Mouse (Mus musculus) myocyte (in vitro differentiated cells): ENCODE measurements around the gene Olfr56. TPM values are rescaled to one million over a fixed set of nuclear protein-coding genes. Genes with fewer than 3 reads are reported as not detected.

Experiments used
- H3K27me3 ChIP-seq: one replicate; pipeline ENCODE4 v1.6.1; 2011; ENCODE audit not compliant: control insufficient read depth, insufficient read depth, insufficient read length
- H3K36me3 ChIP-seq: one replicate; pipeline ENCODE4 v1.6.1; 2011; ENCODE audit not compliant: control insufficient read depth, insufficient read depth
- H3K4me2 ChIP-seq: one replicate; pipeline ENCODE4 v1.6.1; 2011; ENCODE audit warnings: low read depth, control low read depth
- H3K4me3 ChIP-seq: one replicate; pipeline ENCODE4 v1.5.1; 2011; ENCODE audit warnings: mild to moderate bottlenecking, control low read depth, moderate library complexity
- H3K79me2 ChIP-seq: one replicate; pipeline ENCODE4 v1.6.1; 2011; ENCODE audit not compliant: control insufficient read depth, insufficient read depth
- H3ac ChIP-seq: one replicate; pipeline ENCODE4 v1.6.1; 2011; ENCODE audit not compliant: control insufficient read depth, insufficient read length
- CEBPB ChIP-seq: IDR thresholded peaks from 2 replicates; pipeline ENCODE4 v1.6.1; 2011; ENCODE audit warnings: mild to moderate bottlenecking, moderate library complexity; ENCODE audit not compliant: poor library complexity, insufficient read depth, severe bottlenecking
- E2F4 ChIP-seq: IDR thresholded peaks from one replicate; pipeline ENCODE4 v1.6.1; 2011; ENCODE audit warnings: mild to moderate bottlenecking, control low read depth, moderate library complexity; ENCODE audit not compliant: insufficient read depth
- MAX ChIP-seq: IDR thresholded peaks from one replicate; pipeline ENCODE4 v1.6.1; 2011; ENCODE audit warnings: low read depth, mild to moderate bottlenecking, control low read depth
- MYOD1 ChIP-seq, 3 experiments: IDR thresholded peaks; one replicate each; pipeline ENCODE4 v1.6.1; 2011; ENCODE audit warnings: control low read depth in 2 of 3, low read depth in 2 of 3, mild to moderate bottlenecking in 2 of 3, moderate library complexity in 1 of 3; ENCODE audit not compliant: insufficient read length in 2 of 3, control insufficient read depth in 1 of 3
- MYOG ChIP-seq, 3 experiments: IDR thresholded peaks; one replicate each; pipeline ENCODE4 v1.6.1; 2011; ENCODE audit warnings: control low read depth in 2 of 3, low read depth in 2 of 3, mild to moderate bottlenecking in 2 of 3; ENCODE audit not compliant: insufficient read length in 2 of 3, control insufficient read depth in 1 of 3, insufficient read depth in 1 of 3
- POLR2A ChIP-seq: IDR thresholded peaks from one replicate; pipeline ENCODE4 v1.6.1; 2011; ENCODE audit warnings: low read depth, mild to moderate bottlenecking, control low read depth, moderate library complexity; ENCODE audit not compliant: insufficient read length
- POLR2AphosphoS2 ChIP-seq: IDR thresholded peaks from one replicate; pipeline ENCODE4 v1.6.1; 2011; ENCODE audit warnings: low read depth, control low read depth; ENCODE audit not compliant: insufficient read length
- REST ChIP-seq: IDR thresholded peaks from one replicate; pipeline ENCODE4 v1.6.1; 2011; ENCODE audit warnings: mild to moderate bottlenecking, control low read depth, moderate library complexity; ENCODE audit not compliant: insufficient read depth, insufficient read length
- SRF ChIP-seq: IDR thresholded peaks from one replicate; pipeline ENCODE4 v1.6.1; 2011; ENCODE audit warnings: low read depth; ENCODE audit not compliant: control insufficient read depth, insufficient read length
- TCF12 ChIP-seq: IDR thresholded peaks from one replicate; pipeline ENCODE4 v1.6.1; 2011; ENCODE audit warnings: mild to moderate bottlenecking, control low read depth; ENCODE audit not compliant: poor library complexity, insufficient read depth, severe bottlenecking
- TCF3 ChIP-seq: IDR thresholded peaks from one replicate; pipeline ENCODE4 v1.6.1; 2011; ENCODE audit warnings: low read depth, control low read depth; ENCODE audit not compliant: insufficient read length
- USF1 ChIP-seq: IDR thresholded peaks from one replicate; pipeline ENCODE4 v1.6.1; 2011; ENCODE audit warnings: low read depth, mild to moderate bottlenecking, control low read depth, moderate library complexity
- polyA plus RNA-seq: library from polyadenylated mRNA; unstranded; fragments of >200 nt; fragmentation: generic; extraction: Trizol; gene quantifications from one replicate; pipeline ENCODE4 v1.2.1, GENCODE M21; 2012; ENCODE audit warnings: missing spikeins

The Olfr56 gene
- polyA plus RNA-seq, 1 experiment, result 0.05 TPM

- no peaks in the 10 kb centered on the region for H3K27me3 ChIP-seq
- H3K4me3 ChIP-seq, result no peak overlapping the region
- no peaks in the 10 kb centered on the region for H3K79me2 ChIP-seq
Measured at GRCm38 (mm10) chr11:49081356-49081755, 102.7 kb downstream of the Olfr56 start.

GRCm38 (mm10) chr11:49081886-49082285 is 103.2 kb downstream of the Olfr56 start:
- H3ac ChIP-seq, result no peak overlapping the region
- H3K27me3 ChIP-seq, result no peaks in the 10 kb centered on the region
- TF ChIP-seq CEBPB, result no peak
- no peak for TF ChIP-seq SRF
- TF ChIP-seq TCF3, result no peak
- TF ChIP-seq E2F4, result no peak
- no peak for TF ChIP-seq MAX
- no peak for TF ChIP-seq REST
- no peak for TF ChIP-seq TCF12
- no peak for TF ChIP-seq POLR2A
- TF ChIP-seq USF1, result no peak
- TF ChIP-seq MYOD1 (IDR thresholded peaks at IDR 0.05; ENCODE audit: control insufficient read depth in 1 of 3, insufficient read length in 2 of 3, low read depth in 2 of 3), result no peak
- TF ChIP-seq MYOG (IDR thresholded peaks at IDR 0.05; ENCODE audit: control insufficient read depth in 1 of 3, insufficient read depth in 1 of 3, insufficient read length in 2 of 3, low read depth in 2 of 3), result no peak
- no peak for TF ChIP-seq POLR2AphosphoS2
- H3K36me3 ChIP-seq, result no peaks in the 10 kb centered on the region
- no peaks in the 10 kb centered on the region for H3K79me2 ChIP-seq
- H3K4me2 ChIP-seq, result no peak overlapping the region
- H3K4me3 ChIP-seq, result no peak overlapping the region

More at GRCm38 (mm10) chr11:49081356-49081755, 102.7 kb downstream of the Olfr56 start:
- Histone ChIP-seq H3ac (no peak overlapping the region), H3K36me3 (no peaks in the 10 kb centered on the region), H3K4me2 (peak overlapping the region; percentile 54)
- TF ChIP-seq SRF (no peak), POLR2AphosphoS2 (no peak), CEBPB (no peak), MYOD1 (IDR thresholded peaks at IDR 0.05; ENCODE audit: control insufficient read depth in 1 of 3, insufficient read length in 2 of 3, low read depth in 2 of 3) (no peak), TCF3 (no peak), MAX (no peak), E2F4 (no peak), MYOG (IDR thresholded peaks at IDR 0.05; ENCODE audit: control insufficient read depth in 1 of 3, insufficient read depth in 1 of 3, insufficient read length in 2 of 3, low read depth in 2 of 3) (no peak)

- Histone ChIP-seq H3K27me3 (no peaks in the 10 kb centered on the region), H3K4me2 (no peak overlapping the region), H3K36me3 (no peaks in the 10 kb centered on the region), H3K79me2 (no peaks in the 10 kb centered on the region), H3ac (no peak overlapping the region), H3K4me3 (no peak overlapping the region)
- TF ChIP-seq SRF (no peak), MYOD1 (IDR thresholded peaks at IDR 0.05; ENCODE audit: control insufficient read depth in 1 of 3, insufficient read length in 2 of 3, low read depth in 2 of 3) (no peak), REST (no peak), E2F4 (no peak), MYOG (IDR thresholded peaks at IDR 0.05; ENCODE audit: control insufficient read depth in 1 of 3, insufficient read depth in 1 of 3, insufficient read length in 2 of 3, low read depth in 2 of 3) (no peak), POLR2AphosphoS2 (no peak), POLR2A (no peak), MAX (no peak), TCF3 (no peak), CEBPB (no peak), USF1 (no peak), TCF12 (no peak)
Measured at GRCm38 (mm10) chr11:49083146-49083545, 104.5 kb downstream of the Olfr56 start.

GRCm38 (mm10) chr11:49083808-49084207 is 105.1 kb downstream of the Olfr56 start:
- H3K4me3 ChIP-seq, result no peak overlapping the region
- no peak for TF ChIP-seq USF1
- no peak for TF ChIP-seq MAX
- no peak for TF ChIP-seq POLR2AphosphoS2
- no peak for TF ChIP-seq MYOD1 (IDR thresholded peaks at IDR 0.05; ENCODE audit: control insufficient read depth in 1 of 3, insufficient read length in 2 of 3, low read depth in 2 of 3)
- TF ChIP-seq TCF12, result no peak
- TF ChIP-seq E2F4, result no peak
- H3K4me2 ChIP-seq, result no peak overlapping the region
- H3ac ChIP-seq, result no peak overlapping the region
- H3K36me3 ChIP-seq, result no peaks in the 10 kb centered on the region
- H3K79me2 ChIP-seq, result no peaks in the 10 kb centered on the region
- no peaks in the 10 kb centered on the region for H3K27me3 ChIP-seq

GRCm38 (mm10) chr11:49084385-49084784 is 105.7 kb downstream of the Olfr56 start:
- Histone ChIP-seq H3K36me3 (no peaks in the 10 kb centered on the region), H3K4me3 (no peak overlapping the region), H3K27me3 (no peaks in the 10 kb centered on the region), H3K4me2 (peak overlapping the region; percentile 49), H3K79me2 (no peaks in the 10 kb centered on the region), H3ac (no peak overlapping the region)
- no peak for TF ChIP-seq E2F4
- no peak for TF ChIP-seq TCF3
- TF ChIP-seq MYOG (IDR thresholded peaks at IDR 0.05; ENCODE audit: control insufficient read depth in 1 of 3, insufficient read depth in 1 of 3, insufficient read length in 2 of 3, low read depth in 2 of 3), result no peak
- TF ChIP-seq SRF, result no peak
- no peak for TF ChIP-seq TCF12
- no peak for TF ChIP-seq MAX
- no peak for TF ChIP-seq REST
- no peak for TF ChIP-seq POLR2AphosphoS2
- TF ChIP-seq POLR2A, result no peak
- TF ChIP-seq USF1, result no peak
- no peak for TF ChIP-seq MYOD1 (IDR thresholded peaks at IDR 0.05; ENCODE audit: control insufficient read depth in 1 of 3, insufficient read length in 2 of 3, low read depth in 2 of 3)
- TF ChIP-seq CEBPB, result no peak
